Mouse (Mus musculus) layer of hippocampus, adult 2 months (tissue): ENCODE results near the gene Dap. TPM values are rescaled to one million over a fixed set of nuclear protein-coding genes. Genes with fewer than 3 reads are reported as not detected.
A peak's percentile ranks its signal among the peaks of the same experiment; 100 is the strongest.

Source experiments
- DNase-seq, 2 experiments: peaks; one replicate each; pipeline ENCODE4 v3.0.0; 2022; ENCODE audit warnings: low spot score in 2 of 2
- H3K27ac ChIP-seq: fragments of 200-600 bp; 2 replicates; pipeline ENCODE4 v1.8.1; 2022
- H3K4me3 ChIP-seq: fragments of 200-600 bp; 2 replicates; pipeline ENCODE4 v1.8.1; 2022; ENCODE audit warnings: mild to moderate bottlenecking
- CTCF ChIP-seq: fragments of 200-600 bp; conservative IDR thresholded peaks from 2 replicates; pipeline ENCODE4 v1.8.1; 2022; ENCODE audit warnings: antibody characterized with exemption, mild to moderate bottlenecking, moderate library complexity
- long read RNA-seq, 2 experiments: library from polyadenylated mRNA; stranded (forward); transcript quantifications; one replicate each; pipeline ENCODE4 v2.0.0; 2021; ENCODE audit warnings: borderline mapping rate in 2 of 2
- total RNA-seq, 2 experiments: library from RNA; stranded (reverse); gene quantifications; 2 replicates each; pipeline ENCODE4 v1.2.3; 2021

Dap gene
- 1 to 10 TPM; 8.9 to 9.2 TPM for total RNA-seq
- long read RNA-seq, experiment 1, partial matches to known transcripts, result 0 of 5 reads
- long read RNA-seq, experiment 1, other reads (novel, unspliced or antisense), result 1 of 5 reads
- long read RNA-seq, experiment 2, transcript Dap-201 (4 exons, 1,555 nt), result major isoform, 15 of 18 reads
- long read RNA-seq, experiment 2, partial matches to known transcripts, result 0 of 18 reads
- long read RNA-seq, experiment 2, other reads (novel, unspliced or antisense), result 3 of 18 reads

GRCm38 (mm10) chr15:31224135-31224761 is at the start of gene Dap:
Gene Dap, plus strand, starts transcription at chr15:31224314.
- peak within 1 kb of the TSS; percentile 91 for H3K27ac ChIP-seq
- peak; percentile 95 to 96 for DNase-seq
- peak; percentile 11; the same call in 1 of the 2 replicates for TF ChIP-seq CTCF
- peak within 1 kb of the TSS; percentile 78 for H3K4me3 ChIP-seq

- H3K27ac ChIP-seq, result no peak overlapping the region
- H3K4me3 ChIP-seq, result no peak overlapping the region
- no peak for TF ChIP-seq CTCF
- no peak for DNase-seq
Measured at GRCm38 (mm10) chr15:31176566-31176965, 47.5 kb upstream of the Dap start.

- Histone ChIP-seq H3K4me3 (no peak overlapping the region), H3K27ac (no peak overlapping the region)
- DNase-seq, result no peak
- no peak for TF ChIP-seq CTCF
Measured at GRCm38 (mm10) chr15:31184651-31185443, 39.3 kb upstream of the Dap start.

- DNase-seq, result no peak
- H3K27ac ChIP-seq, result no peak overlapping the region
- no peak overlapping the region for H3K4me3 ChIP-seq
- no peak for TF ChIP-seq CTCF
Measured at GRCm38 (mm10) chr15:31185506-31185905, 38.6 kb upstream of the Dap start.

DNA sequence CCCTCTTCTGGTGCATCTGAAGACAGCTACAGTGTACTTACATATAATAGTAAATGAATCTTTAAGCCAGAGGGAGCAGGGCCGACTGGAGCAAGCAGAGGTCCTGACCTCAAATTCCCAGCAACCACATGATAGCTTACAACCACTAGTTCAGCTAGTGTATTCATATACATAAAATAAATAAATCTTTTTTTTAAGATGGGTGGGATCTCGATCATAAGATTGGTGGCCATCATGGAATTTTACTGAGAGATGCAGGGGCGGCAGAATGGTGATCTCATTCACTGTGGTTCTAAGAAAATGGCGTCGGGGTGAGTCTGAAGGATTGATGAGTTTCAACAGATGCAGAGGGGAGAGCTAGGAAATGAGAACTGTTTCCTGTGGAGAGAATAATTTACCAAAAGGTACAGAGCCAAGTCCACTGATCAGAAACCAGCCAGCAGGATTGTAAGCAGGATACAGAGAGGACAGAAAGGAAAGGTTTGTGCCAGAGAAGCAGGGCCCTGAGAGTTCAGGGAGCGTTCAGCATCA is 37.7 kb upstream of the Dap start:
- no peak for DNase-seq
- no peak for TF ChIP-seq CTCF
- Histone ChIP-seq H3K27ac (no peak overlapping the region), H3K4me3 (no peak overlapping the region)

GRCm38 (mm10) chr15:31192563-31192962 is 31.6 kb upstream of the Dap start:
- no peak overlapping the region for H3K27ac ChIP-seq
- TF ChIP-seq CTCF, result no peak
- no peak overlapping the region for H3K4me3 ChIP-seq
- no peak for DNase-seq

- Histone ChIP-seq H3K27ac (no peak overlapping the region), H3K4me3 (no peak overlapping the region)
- no peak for DNase-seq
- no peak for TF ChIP-seq CTCF
Measured at GRCm38 (mm10) chr15:31195776-31196175, 28.3 kb upstream of the Dap start.

DNA sequence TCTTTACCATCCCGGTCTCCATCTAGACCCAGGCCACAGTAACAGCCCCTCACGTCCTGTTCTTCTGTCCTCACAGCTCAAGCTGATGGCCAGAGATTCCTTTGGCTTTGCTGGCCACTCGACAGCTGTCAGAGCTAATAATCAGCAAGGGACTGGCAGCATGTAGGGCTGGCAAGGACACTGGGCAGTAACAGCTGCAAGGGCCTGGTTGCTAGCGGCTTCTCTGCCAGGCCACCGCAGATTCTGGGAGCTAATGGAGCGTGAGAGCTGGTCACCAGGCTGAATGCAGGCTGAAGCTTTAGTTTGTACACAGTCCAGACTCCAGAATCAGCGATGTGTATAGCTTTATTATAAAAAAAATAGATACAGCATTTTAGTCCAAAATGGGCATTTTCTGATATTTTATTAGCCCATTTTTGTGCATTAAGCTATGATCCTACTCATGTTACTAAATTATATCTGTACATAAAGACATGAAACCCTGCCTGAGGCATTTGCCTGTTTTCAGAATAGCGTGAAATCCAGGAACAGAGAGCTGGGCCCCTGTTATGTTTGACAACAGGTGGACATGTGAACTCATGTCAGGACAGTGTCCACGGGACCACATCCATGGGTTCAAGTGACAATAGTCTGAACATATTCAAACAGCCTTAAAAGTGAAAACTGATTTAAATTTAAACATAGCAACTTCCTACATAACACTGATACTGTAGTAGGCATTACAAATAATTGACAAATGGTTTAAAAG is 16.6 kb upstream of the Dap start:
- DNase-seq, result no peak
- Histone ChIP-seq H3K4me3 (no peak overlapping the region), H3K27ac (no peak overlapping the region)
- TF ChIP-seq CTCF, result no peak

DNA sequence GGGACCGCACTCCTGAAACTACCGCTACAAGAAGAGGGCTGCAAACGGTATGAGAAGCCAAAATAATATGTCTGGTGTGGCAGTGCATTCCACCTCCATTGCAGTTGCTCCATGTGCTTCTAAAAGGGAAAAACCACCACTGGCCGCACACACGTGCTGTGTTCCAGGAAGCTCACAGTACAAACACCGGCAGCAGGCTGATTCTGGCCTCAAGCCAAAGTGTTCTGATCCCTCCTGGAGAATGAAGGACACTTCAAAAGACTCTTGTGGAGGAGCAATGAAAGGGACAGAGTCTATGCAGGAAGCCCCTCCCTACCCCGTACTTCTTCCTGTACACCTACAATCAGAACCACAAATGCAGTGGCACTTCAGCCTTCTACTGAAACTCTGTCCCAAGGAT is 12.2 kb upstream of the Dap start:
- no peak for TF ChIP-seq CTCF
- DNase-seq, result no peak
- H3K4me3 ChIP-seq, result no peak overlapping the region
- H3K27ac ChIP-seq, result no peak overlapping the region

GRCm38 (mm10) chr15:31213619-31214270 is 10.4 kb upstream of the Dap start:
- no peak overlapping the region for H3K27ac ChIP-seq
- DNase-seq, result no peak
- H3K4me3 ChIP-seq, result no peak overlapping the region
- no peak for TF ChIP-seq CTCF

DNA sequence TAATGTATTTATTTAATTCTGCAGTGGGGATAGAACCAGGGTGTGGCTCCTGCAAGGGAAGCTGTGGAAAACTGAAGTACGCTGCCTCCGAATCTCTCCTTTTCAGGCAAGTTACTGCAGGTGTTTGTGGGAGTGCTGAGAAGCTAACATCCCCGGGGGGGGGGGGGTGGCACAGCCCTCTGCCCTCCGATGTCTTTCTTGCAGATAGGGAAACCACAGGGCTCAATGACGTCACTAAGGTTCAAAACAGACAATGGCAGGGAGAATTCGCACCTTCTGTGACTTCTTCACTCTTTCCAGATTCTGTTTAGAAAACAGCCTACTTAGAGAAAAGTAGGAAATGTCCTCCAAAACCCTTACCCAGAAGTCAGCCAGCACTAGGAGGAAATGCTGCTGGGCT is 1.9 kb upstream of the Dap start:
- TF ChIP-seq CTCF, result no peak
- DNase-seq, result no peak
- H3K27ac ChIP-seq, result no peak overlapping the region
- no peak overlapping the region for H3K4me3 ChIP-seq

DNA sequence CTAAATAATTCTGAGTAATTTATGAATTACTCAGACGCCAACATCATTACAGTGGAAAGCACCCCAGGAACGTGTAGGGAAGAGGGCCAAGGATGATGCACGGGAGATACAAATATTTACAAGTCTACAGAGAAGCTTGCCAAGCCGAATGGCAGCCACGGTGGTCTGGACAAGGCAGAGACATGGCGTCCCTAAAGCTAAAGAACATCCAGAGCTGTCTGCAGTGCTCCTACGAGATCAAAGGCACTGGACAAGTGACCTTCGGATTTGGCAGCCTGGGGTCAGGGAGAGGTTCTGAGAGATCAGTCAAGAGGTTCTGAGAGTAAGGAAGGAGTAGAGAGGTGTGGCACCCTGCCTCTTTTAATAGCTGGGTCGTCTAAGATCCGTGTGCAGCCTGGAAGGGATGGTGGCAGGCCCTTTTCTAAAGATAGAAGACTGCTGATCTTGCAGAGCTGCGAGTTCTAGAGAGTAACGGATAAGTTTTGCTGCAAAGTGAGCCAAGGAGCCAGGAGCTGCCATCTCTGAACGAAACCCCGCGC is 449 bp upstream of the Dap start:
- H3K27ac ChIP-seq, result peak overlapping the region; percentile 91
- no peak for TF ChIP-seq CTCF
- peak overlapping the region; percentile 78 for H3K4me3 ChIP-seq
- DNase-seq, result no peak
